Mouse (Mus musculus) kidney, adult 2 months (tissue): Measurements from ENCODE around the gene Slc35e2.

Experiments
- CTCF ChIP-seq: fragments of 200-500 bp; conservative IDR thresholded peaks from 2 replicates; pipeline ENCODE4 v1.5.1; 2011; ENCODE audit warnings: low read depth, mild to moderate bottlenecking, control low read depth, low read length, moderate library complexity, mixed read lengths; ENCODE audit not compliant: insufficient read depth, insufficient read length
- POLR2A ChIP-seq: fragments of 200-500 bp; IDR thresholded peaks from one replicate; pipeline ENCODE4 v1.6.1; 2011; ENCODE audit warnings: low read depth, low read length, control low read depth

DNA sequence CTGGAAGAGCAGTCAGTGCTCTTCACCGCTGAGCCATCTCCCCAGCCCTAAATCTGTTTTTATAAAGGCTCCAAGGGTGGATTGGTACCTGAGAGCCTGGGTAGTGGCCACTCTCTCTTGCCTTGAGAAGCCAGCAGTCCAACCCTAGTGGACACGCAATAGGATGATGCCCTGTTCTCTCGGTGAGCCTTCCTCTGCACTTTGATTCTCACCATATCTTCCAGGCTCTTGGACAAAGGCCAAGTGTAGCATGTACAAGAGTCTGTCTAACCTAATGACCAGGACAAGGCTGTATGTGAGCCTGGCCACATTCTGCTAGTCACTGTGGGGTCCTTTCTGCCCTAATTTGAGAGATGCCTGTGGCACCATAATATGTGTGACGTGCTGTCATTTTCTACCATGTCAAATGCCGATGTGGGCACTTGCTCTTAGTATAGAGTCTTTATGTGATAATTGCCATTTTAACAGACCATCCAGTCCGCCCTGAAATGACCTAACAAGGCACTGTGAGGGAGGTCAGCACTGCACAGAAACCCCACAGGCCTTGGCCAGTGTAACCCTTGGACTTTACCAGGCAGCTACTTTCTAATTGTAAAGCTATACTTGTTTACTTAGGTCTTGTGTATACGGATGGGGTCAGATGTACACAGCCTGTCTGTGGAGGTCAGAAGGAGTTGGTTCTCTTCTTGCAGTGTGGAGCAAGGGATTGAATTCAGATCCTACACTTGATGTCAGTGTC, 32.4 kb upstream of the Slc35e2 start:
- TF ChIP-seq POLR2A (no peak), CTCF (no peak)
